Mouse (Mus musculus) macrophage (primary cell): ENCODE measurements around the gene Fubp3. TPM values are rescaled to one million over a fixed set of nuclear protein-coding genes. Genes with fewer than 3 reads are reported as not detected.

Source experiments
- H3K27ac ChIP-seq: fragments of 350-480 bp; formaldehyde crosslinking; 2 replicates; pipeline ENCODE4 v1.9.0; 2021
- H3K36me3 ChIP-seq: fragments of 350-480 bp; formaldehyde crosslinking; 2 replicates; pipeline ENCODE4 v1.9.0; 2021; ENCODE audit errors: inconsistent target
- H3K4me3 ChIP-seq: fragments of 350-480 bp; formaldehyde crosslinking; 2 replicates; pipeline ENCODE4 v1.9.0; 2021; ENCODE audit errors: inconsistent target
- H3K79me2 ChIP-seq: fragments of 350-480 bp; formaldehyde crosslinking; 2 replicates; pipeline ENCODE4 v1.9.0; 2021; ENCODE audit errors: inconsistent target
- WGBS: methylation state at CpG from one replicate; pipeline ENCODE4 v1.1.7; 2026; ENCODE audit warnings: inconsistent platforms; ENCODE audit not compliant: missing documents; 5-methylcytosine and 5-hydroxymethylcytosine counted together
- polyA plus RNA-seq: library from polyadenylated mRNA; stranded (reverse); fragments of 250-400 nt; gene quantifications from 3 replicates; pipeline ENCODE4 v1.2.4, GENCODE M21; 2018; ENCODE audit warnings: inconsistent platforms

The Fubp3 gene
- polyA plus RNA-seq, 1 experiment from 2014 or later = 19.6 TPM

DNA sequence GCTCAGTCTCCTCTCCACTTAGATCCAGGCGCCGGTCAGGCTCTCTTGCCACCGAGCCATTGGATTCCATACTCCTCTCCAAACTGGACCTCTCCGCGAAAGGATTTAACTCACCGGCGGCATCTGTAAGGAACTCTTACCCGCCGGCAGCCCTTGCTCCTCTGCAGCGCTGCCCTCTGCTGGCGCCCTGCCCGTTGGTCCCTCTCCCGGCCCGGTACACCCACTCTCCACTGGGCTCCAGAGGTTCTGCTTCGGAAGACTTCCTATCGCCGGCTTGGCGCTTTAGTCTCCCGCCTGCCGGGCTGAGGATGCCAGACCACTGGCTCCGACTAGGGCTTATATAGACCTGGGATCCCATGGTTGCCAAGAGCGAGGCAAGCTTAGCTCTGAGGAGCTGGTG is 65.4 kb downstream of the Fubp3 start:
- 5% methylated on average over 22 of the region's 22 CpGs for WGBS
- Histone ChIP-seq H3K36me3 (no peaks in the 10 kb centered on the region), H3K27ac (no peak overlapping the region), H3K4me3 (no peak overlapping the region), H3K79me2 (no peaks in the 10 kb centered on the region)

DNA sequence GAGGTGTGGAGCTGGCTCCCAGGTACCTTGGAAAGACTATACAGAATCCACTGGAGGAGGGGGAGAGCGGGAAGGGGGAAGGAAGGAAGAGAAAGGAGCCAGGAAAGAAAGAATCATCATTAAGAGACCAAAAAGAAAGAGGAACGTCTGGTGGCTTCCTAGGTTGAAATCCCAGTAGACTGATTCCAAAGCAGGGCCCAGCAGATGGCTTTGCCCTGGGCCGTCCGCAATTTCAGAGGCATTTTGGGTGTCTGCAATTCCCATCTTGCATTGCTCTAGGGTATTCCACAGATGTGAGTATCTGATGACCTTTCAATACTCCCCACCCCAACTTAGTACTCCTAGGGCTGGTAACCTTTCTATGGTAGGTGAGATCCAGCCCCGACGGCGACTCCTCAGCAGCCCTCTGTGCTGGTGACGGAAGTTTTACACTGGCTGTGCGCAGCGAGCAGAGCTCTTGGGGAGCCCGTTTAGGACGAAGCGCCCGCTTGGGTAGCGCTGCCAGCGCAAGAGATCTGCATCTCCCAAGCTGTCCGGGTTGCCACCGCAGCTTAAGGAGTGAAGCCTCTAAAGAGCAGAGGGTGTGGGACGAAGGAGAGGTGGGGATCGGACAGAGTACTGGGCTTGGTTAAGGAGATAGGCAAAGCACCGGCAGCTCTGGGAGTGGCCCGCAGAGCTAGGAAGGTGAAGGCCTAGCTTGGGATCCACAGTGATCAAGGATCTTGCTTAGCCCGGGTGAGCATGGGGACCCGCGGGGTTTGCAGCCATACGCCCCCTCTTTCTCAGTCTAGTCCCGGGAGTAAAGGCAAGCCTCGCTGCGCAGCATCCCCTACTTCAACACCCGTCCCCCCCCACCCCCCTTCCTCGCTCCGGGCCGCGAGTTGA is 66.4 kb downstream of the Fubp3 start:
- H3K4me3 ChIP-seq = no peak overlapping the region
- 7% methylated on average over 33 of the region's 34 CpGs for WGBS
- no peak overlapping the region for H3K27ac ChIP-seq
- no peaks in the 10 kb centered on the region for H3K36me3 ChIP-seq
- no peaks in the 10 kb centered on the region for H3K79me2 ChIP-seq

DNA sequence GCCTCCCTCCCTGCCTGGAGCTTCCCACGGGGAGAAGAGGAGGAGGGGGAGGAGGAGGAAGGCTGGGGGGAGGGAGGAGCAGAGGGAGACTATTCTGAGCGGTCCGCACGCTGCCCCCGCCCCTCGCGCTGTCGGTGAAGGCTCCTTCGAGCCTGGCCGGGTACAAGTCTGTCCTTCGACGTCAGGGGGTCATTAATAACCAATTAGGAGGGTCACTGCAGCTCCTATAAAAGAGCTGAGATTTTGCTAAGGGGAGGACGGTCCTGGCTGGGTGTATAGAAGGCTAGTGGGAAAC is 67.0 kb downstream of the Fubp3 start:
- Histone ChIP-seq H3K27ac (no peak overlapping the region), H3K79me2 (no peaks in the 10 kb centered on the region), H3K4me3 (no peak overlapping the region), H3K36me3 (no peaks in the 10 kb centered on the region)
- 9% methylated on average over 13 of the region's 13 CpGs for WGBS

DNA sequence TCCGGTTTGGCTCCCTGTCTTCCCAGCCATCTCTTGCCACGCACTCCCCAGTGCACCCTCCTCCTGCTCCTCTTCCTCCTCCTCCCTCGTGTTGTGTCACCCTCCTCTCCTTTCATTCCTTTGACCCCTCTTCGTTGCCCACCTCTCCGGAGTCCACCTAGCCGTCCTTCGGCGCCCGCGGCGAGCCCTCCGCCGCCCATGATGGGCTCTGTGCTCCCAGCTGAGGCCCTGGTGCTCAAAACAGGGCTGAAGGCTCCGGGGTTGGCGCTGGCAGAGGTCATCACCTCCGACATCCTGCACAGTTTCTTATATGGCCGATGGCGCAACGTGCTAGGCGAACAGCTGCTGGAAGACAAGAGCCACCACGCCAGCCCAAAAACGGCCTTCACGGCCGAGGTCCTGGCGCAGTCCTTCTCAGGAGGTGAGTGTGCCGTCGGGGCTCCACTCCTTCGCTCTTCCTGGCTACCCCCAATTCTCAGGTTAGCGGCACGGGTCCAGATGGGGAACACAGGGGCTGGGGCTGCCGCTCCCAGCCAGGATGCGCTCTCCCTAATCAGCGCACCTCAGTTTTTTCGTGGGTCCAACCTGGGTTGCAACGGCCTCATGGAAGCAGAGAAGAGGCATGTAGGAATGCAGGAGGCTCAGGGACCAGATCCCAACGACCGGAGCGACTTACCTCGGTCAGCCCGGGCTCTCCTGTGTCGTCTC is 67.6 kb downstream of the Fubp3 start, which contains the start of gene Prdm12:
Gene Prdm12 (plus strand): TSS at position 137 of the 708 bp plus-strand sequence.
- Histone ChIP-seq H3K79me2 (no peaks in the 10 kb centered on the region), H3K4me3 (no peak within 1 kb of the TSS), H3K27ac (no peak within 1 kb of the TSS), H3K36me3 (no peaks in the 10 kb centered on the region)
- WGBS = 9% methylated on average over 39 of the region's 41 CpGs

DNA sequence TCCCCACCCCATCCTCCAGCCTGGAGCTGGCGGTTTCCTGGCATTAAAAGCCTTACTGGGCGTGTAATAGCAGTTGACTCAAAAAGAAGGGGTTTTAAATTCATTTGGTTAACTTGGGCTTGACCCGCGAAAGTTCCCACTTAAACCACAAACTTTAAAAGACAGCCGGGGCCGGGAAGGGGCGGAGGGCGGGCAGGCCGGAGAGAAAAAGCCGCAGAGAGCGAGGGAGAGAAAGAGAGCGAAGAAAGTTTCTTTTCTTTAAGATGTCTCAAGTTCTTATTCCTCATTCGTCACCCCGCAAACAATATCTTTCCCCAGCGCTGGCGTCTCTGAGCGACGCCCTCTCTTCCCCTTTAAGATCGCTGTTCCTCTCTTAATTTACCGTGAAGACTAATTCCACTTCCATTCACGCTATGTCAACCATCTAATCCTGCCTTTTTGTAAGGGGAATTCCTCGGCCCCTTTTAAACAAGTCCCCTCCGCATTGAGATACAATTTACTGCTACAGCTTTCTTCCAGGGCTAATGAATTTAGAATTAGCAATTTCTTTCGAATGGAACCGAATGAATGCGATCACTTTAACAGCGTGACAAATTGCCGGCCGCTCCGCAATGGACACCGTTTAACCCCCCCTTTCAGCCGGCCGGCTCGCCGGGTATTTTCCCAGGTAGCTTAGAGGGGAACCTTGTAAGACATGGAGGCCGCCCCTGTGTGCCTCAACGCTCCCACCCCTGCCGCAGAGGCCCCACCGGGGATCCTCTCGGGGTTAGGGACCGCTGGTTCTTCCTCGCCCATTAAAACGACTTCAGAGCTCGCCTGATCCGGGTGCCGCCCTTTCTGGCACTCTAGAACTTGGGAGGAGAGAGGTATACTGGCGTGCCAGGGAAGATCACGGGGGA is 68.4 kb downstream of the Fubp3 start:
- WGBS = 1% methylated on average over 45 of the region's 48 CpGs
- no peaks in the 10 kb centered on the region for H3K79me2 ChIP-seq
- H3K4me3 ChIP-seq = no peak overlapping the region
- no peak overlapping the region for H3K27ac ChIP-seq
- H3K36me3 ChIP-seq = no peaks in the 10 kb centered on the region

DNA sequence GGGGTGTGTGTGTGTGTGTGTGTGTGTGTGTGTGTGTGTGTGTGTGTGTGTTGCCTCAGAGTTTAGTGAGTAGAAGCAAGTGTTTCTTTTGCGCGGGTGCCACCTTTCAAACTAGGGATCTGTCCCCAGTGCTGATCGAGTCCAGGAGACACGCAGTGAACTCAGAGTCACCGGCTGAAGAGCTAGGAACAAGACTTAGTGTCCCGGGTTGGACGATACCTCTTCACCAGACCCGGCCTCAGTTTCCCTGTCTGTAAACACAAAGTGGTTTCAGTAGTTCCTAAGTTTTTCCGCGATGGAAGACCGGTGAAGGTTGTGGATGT is 69.0 kb downstream of the Fubp3 start:
- no peaks in the 10 kb centered on the region for H3K79me2 ChIP-seq
- no peak overlapping the region for H3K4me3 ChIP-seq
- H3K27ac ChIP-seq = no peak overlapping the region
- no peaks in the 10 kb centered on the region for H3K36me3 ChIP-seq
- 8% methylated on average over 11 of the region's 11 CpGs for WGBS

DNA sequence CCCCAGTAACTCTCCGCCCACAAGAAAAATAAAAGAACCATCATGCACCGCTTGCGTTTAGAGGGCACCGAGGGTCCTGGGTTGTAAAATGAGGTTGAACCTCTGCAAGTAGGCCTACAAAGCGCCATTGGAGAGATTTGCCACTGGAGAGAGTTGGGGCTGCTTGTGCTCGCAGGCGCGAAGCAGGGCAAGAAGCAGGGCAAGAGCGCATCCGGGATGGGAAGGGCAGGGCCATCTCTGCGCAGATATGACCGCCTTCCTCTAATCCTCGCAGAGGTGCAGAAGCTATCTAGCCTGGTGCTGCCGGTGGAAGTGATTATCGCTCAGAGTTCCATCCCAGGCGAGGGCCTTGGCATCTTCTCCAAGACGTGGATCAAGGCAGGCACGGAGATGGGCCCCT is 69.5 kb downstream of the Fubp3 start:
- H3K27ac ChIP-seq = no peak overlapping the region
- no peaks in the 10 kb centered on the region for H3K79me2 ChIP-seq

DNA sequence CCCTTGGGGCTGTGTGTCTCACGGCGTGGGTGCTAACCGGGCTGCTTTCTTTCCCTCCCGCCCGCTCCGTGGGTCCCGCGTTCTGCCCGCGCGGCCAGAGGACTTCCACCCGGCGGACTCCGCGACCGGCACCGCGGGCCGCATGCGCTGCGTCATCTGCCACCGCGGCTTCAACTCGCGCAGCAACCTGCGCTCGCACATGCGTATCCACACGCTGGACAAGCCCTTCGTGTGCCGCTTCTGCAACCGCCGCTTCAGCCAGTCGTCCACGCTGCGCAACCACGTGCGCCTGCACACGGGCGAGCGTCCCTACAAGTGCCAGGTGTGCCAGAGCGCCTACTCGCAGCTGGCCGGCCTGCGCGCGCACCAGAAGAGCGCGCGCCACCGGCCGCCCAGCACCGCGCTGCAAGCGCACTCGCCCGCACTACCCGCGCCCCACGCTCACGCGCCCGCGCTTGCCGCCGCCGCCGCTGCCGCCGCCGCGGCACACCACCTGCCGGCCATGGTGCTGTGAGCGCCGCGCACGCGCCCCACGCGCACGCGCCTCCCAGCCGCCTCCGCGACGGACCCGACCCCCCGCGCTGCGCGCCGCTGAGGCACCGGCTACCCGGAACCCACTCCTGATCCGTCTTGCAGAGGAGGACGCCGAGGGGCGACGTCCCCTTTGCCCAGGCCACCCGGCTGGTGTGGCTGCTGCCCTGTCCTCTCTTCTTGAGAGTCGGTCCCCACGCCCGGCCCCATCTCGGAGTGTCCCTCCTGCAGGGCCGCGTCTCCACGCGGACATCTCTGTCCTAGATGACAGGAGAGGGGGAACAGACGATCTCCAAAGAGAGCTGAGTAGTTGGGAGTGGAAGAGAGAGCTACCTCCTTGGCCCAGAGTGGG is 81.8 kb downstream of the Fubp3 start:
- WGBS = 3% methylated on average over 86 of the region's 109 CpGs
- Histone ChIP-seq H3K79me2 (no peaks in the 10 kb centered on the region), H3K27ac (no peak overlapping the region), H3K4me3 (no peak overlapping the region), H3K36me3 (no peaks in the 10 kb centered on the region)

More for the DNA sequence above, 69.5 kb downstream of the Fubp3 start:
- Histone ChIP-seq H3K4me3 (no peak overlapping the region), H3K36me3 (no peaks in the 10 kb centered on the region)
- 8% methylated on average over 18 of the region's 18 CpGs for WGBS

DNA sequence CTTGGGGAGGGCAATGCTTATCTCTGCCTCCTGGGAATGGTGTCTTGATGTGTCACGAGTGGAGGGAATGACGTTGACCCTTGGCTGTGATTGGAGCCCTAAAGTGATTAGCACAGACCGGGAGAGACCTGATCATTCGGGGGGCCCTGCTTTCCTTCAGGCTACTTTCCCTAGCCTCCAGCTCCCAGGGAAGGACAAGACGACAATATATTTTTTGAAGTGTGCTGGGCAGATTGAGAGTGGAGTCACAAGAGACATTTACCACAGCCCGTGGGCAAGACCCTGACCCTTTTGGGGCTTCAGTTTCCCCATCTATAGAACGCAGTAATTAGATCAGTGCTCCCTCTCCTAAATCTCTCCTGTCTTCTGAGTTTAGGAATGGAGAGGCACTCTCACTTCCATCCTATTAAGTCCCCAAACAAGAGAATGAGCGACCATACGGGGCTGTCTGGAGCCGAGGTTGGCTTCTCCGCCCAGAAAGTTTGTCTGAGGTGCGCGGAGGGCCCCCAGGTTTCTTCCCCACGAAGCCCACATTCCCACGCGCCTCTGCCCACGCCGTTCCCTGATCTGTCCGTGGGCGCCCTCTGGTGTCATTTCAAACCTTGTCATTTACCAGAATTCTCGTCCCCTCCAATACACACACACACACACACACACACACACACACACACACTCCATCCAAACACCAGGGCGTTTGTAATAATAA is 82.6 kb downstream of the Fubp3 start:
- 9% methylated on average over 22 of the region's 22 CpGs for WGBS
- H3K4me3 ChIP-seq = no peak overlapping the region
- H3K27ac ChIP-seq = no peak overlapping the region
- H3K79me2 ChIP-seq = no peaks in the 10 kb centered on the region
- H3K36me3 ChIP-seq = no peaks in the 10 kb centered on the region

DNA sequence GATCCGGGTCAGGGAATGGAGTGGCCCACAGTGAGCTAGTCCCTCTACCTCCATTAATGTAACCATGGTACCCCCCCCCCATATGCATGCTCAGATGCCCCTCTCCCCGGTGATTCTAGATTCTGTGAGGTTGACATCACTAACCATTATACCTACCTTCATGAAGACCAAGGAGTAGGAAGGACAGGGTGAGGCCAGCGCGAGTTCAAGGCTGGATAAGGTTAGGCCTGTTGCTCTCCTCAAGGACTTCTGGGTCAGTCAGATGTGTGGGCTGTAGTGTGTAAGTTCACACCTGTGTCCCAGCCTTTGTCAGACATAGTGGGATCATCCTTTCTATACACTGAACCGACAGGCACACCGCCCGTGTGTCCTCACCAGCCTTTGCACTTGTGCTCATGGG is 83.9 kb downstream of the Fubp3 start:
- H3K4me3 ChIP-seq = no peak overlapping the region
- no peaks in the 10 kb centered on the region for H3K79me2 ChIP-seq
- H3K36me3 ChIP-seq = no peaks in the 10 kb centered on the region
- WGBS = 88% methylated on average over 7 of the region's 7 CpGs
- H3K27ac ChIP-seq = no peak overlapping the region

DNA sequence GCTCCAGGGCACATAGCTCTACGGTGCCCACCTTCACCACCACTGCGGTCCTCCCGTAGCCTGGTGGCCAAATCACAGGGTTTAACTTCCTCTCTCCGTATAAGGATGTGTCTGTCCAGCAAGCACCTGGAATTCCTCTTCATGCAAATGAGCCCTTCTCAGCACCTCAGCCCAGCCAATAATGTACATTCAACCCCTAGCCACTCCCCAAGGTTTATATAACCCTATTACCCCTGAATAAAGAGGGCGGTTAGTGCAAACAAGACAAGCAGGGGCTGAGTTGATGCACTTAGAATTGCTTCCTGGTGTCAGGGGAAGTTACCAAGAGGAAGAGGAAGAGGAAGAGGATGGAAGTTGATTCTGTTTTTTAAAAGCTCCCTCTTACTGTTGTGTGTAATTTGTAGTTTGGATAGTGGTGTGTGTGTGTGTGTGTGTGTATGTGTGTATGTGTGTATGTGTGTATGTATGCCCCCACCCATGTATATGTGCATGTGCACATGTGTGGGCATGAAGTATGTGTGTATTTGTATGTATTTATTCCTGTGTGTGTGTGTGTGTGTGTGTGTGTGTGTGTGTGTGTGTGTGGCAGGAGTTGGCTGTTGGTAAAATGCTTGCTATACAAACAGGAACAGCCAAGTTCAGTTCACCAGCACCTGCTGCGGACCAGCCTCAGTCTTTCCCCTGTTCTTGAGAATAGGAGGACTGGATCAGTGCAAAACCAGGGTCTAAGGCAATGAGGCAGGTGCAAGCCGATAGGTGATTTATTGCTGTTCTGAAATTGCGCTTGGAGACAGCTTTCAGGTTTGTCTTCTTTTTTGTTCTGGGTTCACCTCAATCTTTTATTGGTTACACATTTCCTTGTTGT is 90.7 kb downstream of the Fubp3 start:
- WGBS = 56% methylated on average over 8 of the region's 8 CpGs
- H3K27ac ChIP-seq = no peak overlapping the region
- no peak overlapping the region for H3K4me3 ChIP-seq
- H3K79me2 ChIP-seq = no peaks in the 10 kb centered on the region
- no peaks in the 10 kb centered on the region for H3K36me3 ChIP-seq

DNA sequence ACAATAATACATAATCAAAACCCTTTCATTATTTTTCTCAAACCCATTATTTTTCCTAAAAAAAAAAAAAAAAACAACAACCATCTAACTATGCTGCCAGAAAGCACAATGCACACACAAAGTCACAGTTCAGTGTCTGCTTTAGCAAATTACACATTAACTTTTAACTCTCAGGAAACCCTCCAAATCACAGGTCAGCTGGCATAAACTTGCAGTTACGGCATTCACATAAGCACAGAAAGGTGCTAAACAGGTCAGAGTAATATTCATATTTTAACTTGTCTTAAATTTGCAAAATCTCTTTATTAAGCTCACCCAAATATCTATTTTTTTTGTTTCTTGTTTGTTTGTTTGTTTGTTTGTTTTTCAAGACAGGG is 91.3 kb downstream of the Fubp3 start:
- H3K36me3 ChIP-seq = no peaks in the 10 kb centered on the region
- WGBS = 100% methylated on average over 1 of the region's 1 CpGs
- no peaks in the 10 kb centered on the region for H3K79me2 ChIP-seq
- H3K27ac ChIP-seq = no peak overlapping the region
- H3K4me3 ChIP-seq = no peak overlapping the region
